Mouse (Mus musculus) gastrocnemius, adult 2 months (tissue): ENCODE data around the gene Phf2. TPM values are rescaled to one million over a fixed set of nuclear protein-coding genes. Genes with fewer than 3 reads are reported as not detected.

Experiments
- DNase-seq: peaks from one replicate; pipeline ENCODE4 v3.0.0; 2022
- H3K27ac ChIP-seq: fragments of 200-600 bp; 2 replicates; pipeline ENCODE4 v1.8.1; 2022; ENCODE audit warnings: mild to moderate bottlenecking
- H3K4me3 ChIP-seq: fragments of 200-600 bp; 2 replicates; pipeline ENCODE4 v1.8.1; 2022; ENCODE audit warnings: mild to moderate bottlenecking, moderate library complexity
- CTCF ChIP-seq: fragments of 200-600 bp; IDR thresholded peaks from 2 replicates; pipeline ENCODE4 v1.8.1; 2022; ENCODE audit warnings: antibody characterized with exemption, mild to moderate bottlenecking, moderate library complexity
- intact Hi-C: fragments of 180-260 bp; cut with DNase I; formaldehyde crosslinking; loops from one replicate; pipeline ENCODE4 v1.15.1; 2025
- total RNA-seq, 2 experiments: library from RNA; stranded (reverse); gene quantifications; 2 replicates each; pipeline ENCODE4 v1.2.3; 2021

The Phf2 gene
- total RNA-seq, 2 experiments from 2014 or later: 33.8 to 34.7 TPM

GRCm38 (mm10) chr13:48852859-48853258 is 18.1 kb downstream of the Phf2 start:
- intact Hi-C loops: loop anchor here (5.0 kb wide), 1 partner anchor 144 kb away; no protein-coding TSS in a partner anchor
- TF ChIP-seq CTCF: peak; percentile 63
- no peak overlapping the region for H3K27ac ChIP-seq
- no peak for DNase-seq
- no peak overlapping the region for H3K4me3 ChIP-seq

- Histone ChIP-seq H3K27ac (no peak overlapping the region), H3K4me3 (no peak overlapping the region)
- DNase-seq: no peak
- TF ChIP-seq CTCF: no peak
- intact Hi-C loops: loop anchor here (5.0 kb wide), 1 partner anchor 146 kb away; no protein-coding TSS in a partner anchor
Observed at GRCm38 (mm10) chr13:48851719-48852118, 19.2 kb downstream of the Phf2 start.

- intact Hi-C loops: loop anchor here (5.0 kb wide), 1 partner anchor 147 kb away; no protein-coding TSS in a partner anchor
- no peak for TF ChIP-seq CTCF
- no peak overlapping the region for H3K4me3 ChIP-seq
- DNase-seq: no peak
- H3K27ac ChIP-seq: no peak overlapping the region
Observed at GRCm38 (mm10) chr13:48850771-48851170, 20.1 kb downstream of the Phf2 start.

GRCm38 (mm10) chr13:48850326-48850725 is 20.6 kb downstream of the Phf2 start:
- Histone ChIP-seq H3K27ac (no peak overlapping the region), H3K4me3 (no peak overlapping the region)
- intact Hi-C loops: loop anchor here (5.0 kb wide), 1 partner anchor 147 kb away; no protein-coding TSS in a partner anchor
- TF ChIP-seq CTCF: no peak
- DNase-seq: no peak

- peak; percentile 57 for DNase-seq
- no peak for TF ChIP-seq CTCF
- intact Hi-C loops: no loop called here
- Histone ChIP-seq H3K27ac (peak overlapping the region; percentile 2; the same call in 1 of the 2 replicates), H3K4me3 (no peak overlapping the region)
Observed at GRCm38 (mm10) chr13:48849155-48849554, 21.8 kb downstream of the Phf2 start.

- no peak overlapping the region for H3K27ac ChIP-seq
- no peak overlapping the region for H3K4me3 ChIP-seq
- no peak for DNase-seq
- no peak for TF ChIP-seq CTCF
- intact Hi-C loops: no loop called here
Observed at GRCm38 (mm10) chr13:48845308-48845707, 25.6 kb downstream of the Phf2 start.

GRCm38 (mm10) chr13:48843530-48843929 is 27.4 kb downstream of the Phf2 start:
- DNase-seq: no peak
- Histone ChIP-seq H3K4me3 (no peak overlapping the region), H3K27ac (no peak overlapping the region)
- intact Hi-C loops: no loop called here
- no peak for TF ChIP-seq CTCF

GRCm38 (mm10) chr13:48841905-48842592 is 28.9 kb downstream of the Phf2 start:
- no peak overlapping the region for H3K27ac ChIP-seq
- no peak for DNase-seq
- no peak for TF ChIP-seq CTCF
- no peak overlapping the region for H3K4me3 ChIP-seq
- intact Hi-C loops: no loop called here

- intact Hi-C loops: no loop called here
- no peak overlapping the region for H3K27ac ChIP-seq
- no peak overlapping the region for H3K4me3 ChIP-seq
- DNase-seq: no peak
- TF ChIP-seq CTCF: no peak
Observed at GRCm38 (mm10) chr13:48838284-48838683, 32.6 kb downstream of the Phf2 start.

GRCm38 (mm10) chr13:48837537-48837936 is 33.4 kb downstream of the Phf2 start:
- DNase-seq: no peak
- intact Hi-C loops: no loop called here
- TF ChIP-seq CTCF: no peak
- Histone ChIP-seq H3K4me3 (no peak overlapping the region), H3K27ac (no peak overlapping the region)

GRCm38 (mm10) chr13:48830528-48831250 is 40.2 kb downstream of the Phf2 start:
- intact Hi-C loops: no loop called here
- Histone ChIP-seq H3K27ac (no peak overlapping the region), H3K4me3 (no peak overlapping the region)
- TF ChIP-seq CTCF: no peak
- no peak for DNase-seq

GRCm38 (mm10) chr13:48829780-48830179 is 41.1 kb downstream of the Phf2 start:
- no peak for DNase-seq
- Histone ChIP-seq H3K27ac (no peak overlapping the region), H3K4me3 (no peak overlapping the region)
- no peak for TF ChIP-seq CTCF
- intact Hi-C loops: no loop called here

GRCm38 (mm10) chr13:48822871-48823270 is 48.0 kb downstream of the Phf2 start:
- no peak for TF ChIP-seq CTCF
- Histone ChIP-seq H3K27ac (no peak overlapping the region), H3K4me3 (no peak overlapping the region)
- DNase-seq: no peak
- intact Hi-C loops: no loop called here
